Mouse (Mus musculus) NIH3T3 (cell line): Measurements from ENCODE around the gene Hfe2.

ENCODE experiments used
- DNase-seq: peaks from one replicate; pipeline ENCODE4 v3.0.0-alpha.2; 2012; ENCODE audit warnings: low read depth

The Hfe2 gene

GRCm38 (mm10) chr3:96575272-96575984, 50.5 kb downstream of the Hfe2 start:
- no peak for DNase-seq

DNA sequence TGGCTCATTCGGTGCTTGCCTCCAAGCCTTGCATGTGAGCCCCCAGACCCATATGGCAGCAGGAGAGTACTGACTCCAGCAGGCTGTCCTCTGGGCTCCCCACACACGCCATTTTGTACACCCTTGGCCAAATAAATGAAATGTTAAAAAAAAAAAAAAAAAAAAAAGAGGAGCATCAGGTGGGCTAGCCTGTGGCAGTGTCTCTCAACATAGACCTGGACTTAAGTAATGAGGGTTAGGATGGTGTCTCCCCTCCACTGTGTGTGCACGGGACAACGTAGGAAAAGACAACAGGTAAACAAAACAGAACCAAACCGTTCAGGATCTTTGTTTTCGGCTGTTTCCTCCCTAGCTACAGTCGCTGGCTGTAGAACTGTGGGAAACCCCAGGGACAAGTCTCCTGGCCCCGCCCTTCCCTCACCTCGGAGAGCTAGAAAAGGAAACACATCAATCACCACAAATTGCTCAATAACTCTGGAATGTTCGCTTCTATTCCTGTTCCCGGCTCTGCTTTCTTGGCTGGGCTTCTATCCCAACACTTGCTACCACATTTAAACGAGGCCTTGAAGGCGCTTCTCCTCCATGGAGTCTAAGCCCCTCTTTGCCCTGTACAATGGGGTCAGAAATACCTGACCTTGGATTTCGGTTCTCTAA, 51.2 kb downstream of the Hfe2 start:
- DNase-seq, result peak; percentile 91

GRCm38 (mm10) chr3:96576690-96577541, 51.9 kb downstream of the Hfe2 start, which contains the start of gene Gm16253:
Gene Gm16253, plus strand, starts transcription at chr3:96576984.
- peak; percentile 95 for DNase-seq

DNA sequence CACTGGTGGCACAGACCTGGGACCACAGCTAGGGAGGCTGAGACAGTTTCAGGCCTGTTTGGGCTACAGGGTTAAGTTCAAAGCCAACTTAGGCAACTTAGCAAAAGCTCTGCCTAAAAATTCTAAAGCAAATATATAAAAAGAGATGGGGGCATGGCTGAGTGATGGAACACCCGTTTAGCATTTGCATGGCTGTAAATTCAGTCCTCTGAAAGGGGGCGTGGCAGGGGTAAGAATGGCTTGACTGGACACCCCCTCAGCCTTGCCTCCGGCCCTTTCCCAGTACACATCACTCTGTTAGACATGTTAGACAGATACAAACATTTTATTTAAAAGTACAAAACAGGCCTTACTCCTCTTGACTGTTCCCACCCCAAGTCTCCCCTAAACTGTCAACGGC, 52.6 kb downstream of the Hfe2 start:
- DNase-seq, result peak; percentile 73
